Mouse (Mus musculus) adrenal gland, adult 2 months (tissue): ENCODE results near the gene Fars2. TPM values are rescaled to one million over a fixed set of nuclear protein-coding genes. Genes with fewer than 3 reads are reported as not detected.
"Not testable (repeated sequence)": the region's sequence is repeated elsewhere in the genome, so short reads cannot be mapped to it uniquely, and the experiment has no call there.

Source experiments
- DNase-seq: peaks from one replicate; pipeline ENCODE4 v3.0.0; 2021
- polyA plus RNA-seq: library from polyadenylated mRNA; depleted of rRNA; stranded (reverse); fragments of >200 nt; gene quantifications from 2 replicates; pipeline ENCODE4 v1.2.3, GENCODE M21; 2012
- total RNA-seq, 2 experiments: library from RNA; stranded (reverse); gene quantifications; 2 replicates each; pipeline ENCODE4 v1.2.3; 2021

The Fars2 gene
- total and polyA plus RNA-seq, 3 experiments: 73.5 to 121 (median 87.8) TPM

GRCm38 (mm10) chr13:36368799-36369198 is 251.6 kb downstream of the Fars2 start:
- no peak for DNase-seq

- no peak for DNase-seq
Measured at GRCm38 (mm10) chr13:36369400-36369799, 252.2 kb downstream of the Fars2 start.

GRCm38 (mm10) chr13:36383236-36383635 is 266.0 kb downstream of the Fars2 start:
- DNase-seq: no peak

GRCm38 (mm10) chr13:36386074-36386473 is 268.9 kb downstream of the Fars2 start:
- DNase-seq: no peak

GRCm38 (mm10) chr13:36391936-36392335 is 274.7 kb downstream of the Fars2 start:
- DNase-seq: no peak

GRCm38 (mm10) chr13:36392666-36393065 is 275.5 kb downstream of the Fars2 start:
- no peak for DNase-seq

GRCm38 (mm10) chr13:36401011-36401410 is 283.8 kb downstream of the Fars2 start:
- no peak for DNase-seq

GRCm38 (mm10) chr13:36413276-36413675 is 296.1 kb downstream of the Fars2 start:
- DNase-seq: no peak

- no peak for DNase-seq
Measured at GRCm38 (mm10) chr13:36415176-36415575, 298.0 kb downstream of the Fars2 start.

GRCm38 (mm10) chr13:36416546-36416945 is 299.3 kb downstream of the Fars2 start:
- DNase-seq: no peak

- no peak for DNase-seq
Measured at GRCm38 (mm10) chr13:36419357-36419756, 302.1 kb downstream of the Fars2 start.

- DNase-seq: no peak
Measured at GRCm38 (mm10) chr13:36422446-36422845, 305.2 kb downstream of the Fars2 start.

- DNase-seq: not testable (repeated sequence)
Measured at GRCm38 (mm10) chr13:36425824-36426705, 308.9 kb downstream of the Fars2 start.

GRCm38 (mm10) chr13:36429500-36430189 is 312.4 kb downstream of the Fars2 start:
- DNase-seq: no peak

GRCm38 (mm10) chr13:36430420-36431114 is 313.4 kb downstream of the Fars2 start:
- no peak for DNase-seq

- DNase-seq: peak; percentile 48
Measured at GRCm38 (mm10) chr13:36431974-36432518, 314.8 kb downstream of the Fars2 start.

- DNase-seq: no peak
Measured at GRCm38 (mm10) chr13:36444748-36445423, 327.7 kb downstream of the Fars2 start.

- DNase-seq: peak; percentile 39
Measured at GRCm38 (mm10) chr13:36447947-36448346, 330.7 kb downstream of the Fars2 start.

- DNase-seq: no peak
Measured at GRCm38 (mm10) chr13:36448565-36448964, 331.4 kb downstream of the Fars2 start.

GRCm38 (mm10) chr13:36451437-36451836 is 334.2 kb downstream of the Fars2 start:
- no peak for DNase-seq

- DNase-seq: no peak
Measured at GRCm38 (mm10) chr13:36460473-36460872, 343.3 kb downstream of the Fars2 start.

- no peak for DNase-seq
Measured at GRCm38 (mm10) chr13:36463669-36464068, 346.5 kb downstream of the Fars2 start.
